Mouse (Mus musculus): Measurements from ENCODE around the gene Xpnpep3.

DNA sequence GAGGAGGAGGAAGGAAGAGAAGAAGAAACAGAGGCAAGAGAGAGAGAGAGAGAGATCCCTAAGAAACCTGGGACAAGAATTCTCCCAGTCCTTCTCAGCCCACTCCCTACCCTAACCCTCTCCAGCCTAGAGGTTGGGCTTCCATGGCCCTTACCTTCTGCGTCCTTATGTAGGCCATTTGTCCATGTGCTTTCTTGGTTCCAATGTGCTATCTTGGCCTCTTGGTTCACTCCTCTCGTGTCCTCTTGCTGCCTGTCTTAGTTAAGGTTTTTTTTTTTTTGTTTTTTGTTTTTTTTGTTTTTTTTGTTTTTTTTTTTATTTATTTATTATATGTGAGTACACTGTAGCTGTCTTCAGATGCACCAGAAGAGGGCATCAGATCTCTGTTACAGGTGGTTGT lies 83.0 kb downstream of the Xpnpep3 start:
- no peak for TF ChIP-seq POLR2A (IDR thresholded peaks at IDR 0.05; ENCODE audit: low read depth, low read length)
- TF ChIP-seq CTCF (conservative IDR thresholded peaks at IDR 0.05; ENCODE audit: insufficient read depth, insufficient read length, low read depth, low read length): no peak

All from kidney, adult 2 months (tissue).